Comparison of ENCODE assay signal across 1 mouse cellular context in the genomic region with DNA sequence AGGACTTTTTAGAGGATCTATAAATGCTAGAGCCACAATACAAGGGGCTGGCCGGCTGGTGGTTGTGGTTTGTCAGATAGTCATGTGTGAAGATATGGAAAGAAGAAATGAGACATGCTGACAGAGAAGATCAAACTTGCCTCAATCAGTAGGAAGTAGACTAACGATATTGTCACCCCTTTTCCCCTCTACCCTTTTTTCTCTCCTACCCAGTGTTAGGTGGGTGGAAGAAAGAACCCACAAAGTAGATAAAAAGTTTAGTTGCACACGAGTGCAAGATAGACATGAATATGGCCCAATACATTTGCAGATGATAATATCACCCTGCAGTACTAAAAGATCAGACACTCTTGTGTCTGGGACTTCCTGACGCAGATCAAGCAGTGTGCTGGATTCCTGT.
TF ChIP-seq lines count a peak whose summit lies in the region.

No protein-coding gene starts in this region.

TF ChIP-seq in MEL, 35 proteins besides CTCF, POLR2A, EP300 and RAD21 (continued from another document):
- TF ChIP-seq POLR2AphosphoS5 (IDR thresholded peaks at IDR 0.05; ENCODE audit: borderline replicate concordance, low read depth, low read length) (no peak), GABPA (IDR thresholded peaks at IDR 0.05; ENCODE audit: low read depth, low read length) (no peak), GATA1 (IDR thresholded peaks at IDR 0.05; ENCODE audit: low read depth, low read length) (peak; percentile 57), ZC3H11A (IDR thresholded peaks at IDR 0.05; ENCODE audit: low read depth, low read length) (no peak)
